Mouse (Mus musculus): ENCODE measurements around the gene Rhox3f. TPM values are rescaled to one million over a fixed set of nuclear protein-coding genes. Genes with fewer than 3 reads are reported as not detected.
"Not testable (repeated sequence)": the region's sequence is repeated elsewhere in the genome, so short reads cannot be mapped to it uniquely, and the experiment has no call there.

The Rhox3f gene
- polyA plus RNA-seq (2015; fragmentation: Nextera tagmentation; extraction: Ambion mirVana) = not detected in 2 replicates

DNA sequence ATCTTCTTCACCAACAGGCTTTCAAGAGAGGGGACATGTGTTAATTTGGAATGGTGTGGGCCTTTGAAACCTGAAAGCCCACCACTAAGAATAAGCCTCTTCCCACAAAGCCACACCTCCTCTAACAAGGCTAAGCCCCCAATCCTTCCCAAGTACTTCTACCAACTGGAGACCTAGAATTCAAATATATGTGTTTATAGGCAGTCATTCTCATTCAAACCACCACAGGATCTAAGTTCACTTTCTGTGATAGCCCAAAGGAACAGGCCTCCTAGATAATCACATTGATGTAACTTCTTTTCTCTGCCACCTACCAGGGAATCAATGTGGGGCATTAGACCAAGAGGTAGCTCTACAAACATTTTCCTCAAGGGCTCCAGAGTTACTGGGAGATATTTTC lies at the start of gene Rhox3f:
Rhox3f (plus strand) TSS at position 301 of the 400 bp plus-strand sequence.
- ATAC-seq (ENCODE audit: insufficient number of reproducible peaks, low FRiP score, low TSS enrichment, low read depth); H3K27ac ChIP-seq (replicated peaks); H3K4me3 ChIP-seq (replicated peaks); H3K9ac ChIP-seq; H3K27me3 ChIP-seq; H3K4me1 ChIP-seq; H3K36me3 ChIP-seq; H3K9me3 ChIP-seq (replicated peaks); H3K4me2 ChIP-seq (replicated peaks): not testable (repeated sequence)

DNA sequence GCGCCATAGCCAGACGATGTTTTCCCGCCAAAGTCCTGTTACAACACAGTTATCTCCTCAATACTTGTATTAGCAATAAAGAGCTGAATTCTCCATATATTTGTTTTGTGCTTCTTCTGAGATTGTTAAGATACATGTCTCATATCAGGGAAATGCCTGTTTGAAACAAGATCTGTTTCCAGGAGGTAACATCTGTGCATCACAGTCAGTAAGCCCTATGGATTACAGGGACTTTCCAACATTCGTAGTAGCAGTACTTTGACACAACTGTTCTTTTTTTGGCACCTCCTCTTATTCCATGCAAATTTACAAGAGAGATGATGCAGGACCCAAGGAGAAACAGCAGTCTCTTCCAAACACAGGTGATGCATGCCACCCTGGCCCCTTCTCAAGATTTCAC lies 39.1 kb upstream of the Rhox3f start, which contains the start of gene Rhox3e:
Rhox3e (plus strand) TSS at position 301 of the 400 bp plus-strand sequence.
- not testable (repeated sequence) for H3K4me3 ChIP-seq (replicated peaks); H3K4me1 ChIP-seq; H3K4me2 ChIP-seq (replicated peaks); H3K36me3 ChIP-seq; H3K9me3 ChIP-seq (replicated peaks); H3K27me3 ChIP-seq; H3K27ac ChIP-seq (replicated peaks); ATAC-seq (ENCODE audit: insufficient number of reproducible peaks, low FRiP score, low TSS enrichment, low read depth); H3K9ac ChIP-seq
- 60% methylated on average over 1 of the region's 4 CpGs for WGBS

DNA sequence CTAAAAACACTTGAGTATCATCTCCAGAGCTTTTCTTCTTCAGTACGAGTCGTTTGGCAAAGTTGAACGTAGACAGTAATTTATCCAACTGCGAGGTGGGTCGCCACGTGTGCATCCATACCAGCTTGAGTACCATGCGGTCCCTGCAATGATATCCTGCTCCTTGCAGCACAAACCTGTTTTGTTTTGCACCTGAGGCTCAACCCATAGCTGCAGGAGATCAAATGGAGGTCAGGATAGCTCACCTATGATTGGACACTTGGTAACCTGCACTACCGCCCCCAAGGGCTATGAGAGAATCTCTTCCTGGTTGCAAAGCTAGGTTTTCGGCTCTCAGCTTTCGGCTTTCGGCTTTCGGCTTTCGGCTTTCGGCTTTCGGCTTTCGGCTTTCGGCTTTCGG lies 23.7 kb upstream of the Rhox3f start, which contains the start of gene Rhox4e:
Rhox4e (plus strand) TSS at position 301 of the 400 bp plus-strand sequence.
- H3K4me2 ChIP-seq (replicated peaks); H3K27ac ChIP-seq (replicated peaks); H3K36me3 ChIP-seq; ATAC-seq (ENCODE audit: insufficient number of reproducible peaks, low FRiP score, low TSS enrichment, low read depth); H3K9ac ChIP-seq; H3K4me1 ChIP-seq; H3K4me3 ChIP-seq (replicated peaks); H3K27me3 ChIP-seq; H3K9me3 ChIP-seq (replicated peaks): not testable (repeated sequence)
- 96% methylated on average over 10 of the region's 18 CpGs for WGBS

- not testable (repeated sequence) for H3K4me3 ChIP-seq (replicated peaks); H3K4me1 ChIP-seq; H3K27me3 ChIP-seq; H3K9ac ChIP-seq; H3K36me3 ChIP-seq; H3K4me2 ChIP-seq (replicated peaks); H3K27ac ChIP-seq (replicated peaks); H3K9me3 ChIP-seq (replicated peaks); ATAC-seq (ENCODE audit: insufficient number of reproducible peaks, low FRiP score, low TSS enrichment, low read depth)
- 93% methylated on average over 8 of the region's 8 CpGs for WGBS
Observed at GRCm38 (mm10) chrX:37571105-37571504, 9.7 kb upstream of the Rhox3f start, which contains the start of gene Rhox2f. Gene Rhox2f, plus strand, starts transcription at chrX:37571405.

- H3K9me3 ChIP-seq (replicated peaks); H3K36me3 ChIP-seq; H3K4me3 ChIP-seq (replicated peaks); H3K9ac ChIP-seq; H3K4me2 ChIP-seq (replicated peaks); ATAC-seq (ENCODE audit: insufficient number of reproducible peaks, low FRiP score, low TSS enrichment, low read depth); H3K27me3 ChIP-seq; H3K4me1 ChIP-seq; H3K27ac ChIP-seq (replicated peaks): not testable (repeated sequence)
- WGBS = 32% methylated on average over 2 of the region's 2 CpGs
Observed at GRCm38 (mm10) chrX:37572638-37573037, 8.2 kb upstream of the Rhox3f start.

DNA sequence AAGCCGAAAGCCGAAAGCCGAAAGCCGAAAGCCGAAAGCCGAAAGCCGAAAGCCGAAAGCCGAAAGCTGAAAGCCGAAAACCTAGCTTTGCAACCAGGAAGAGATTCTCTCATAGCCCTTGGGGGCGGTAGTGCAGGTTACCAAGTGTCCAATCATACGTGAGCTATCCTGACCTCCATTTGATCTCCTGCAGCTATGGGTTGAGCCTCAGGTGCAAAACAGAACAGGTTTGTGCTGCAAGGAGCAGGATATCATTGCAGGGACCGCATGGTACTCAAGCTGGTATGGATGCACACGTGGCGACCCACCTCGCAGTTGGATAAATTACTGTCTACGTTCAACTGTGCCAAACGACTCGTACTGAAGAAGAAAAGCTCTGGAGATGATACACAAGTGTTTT lies 26.8 kb downstream of the Rhox3f start, which contains the start of gene Rhox4f:
Rhox4f (minus strand) TSS at position 101 of the 400 bp plus-strand sequence.
- H3K36me3 ChIP-seq; H3K4me2 ChIP-seq (replicated peaks); H3K27ac ChIP-seq (replicated peaks); H3K4me1 ChIP-seq; ATAC-seq (ENCODE audit: insufficient number of reproducible peaks, low FRiP score, low TSS enrichment, low read depth); H3K27me3 ChIP-seq; H3K9ac ChIP-seq; H3K4me3 ChIP-seq (replicated peaks); H3K9me3 ChIP-seq (replicated peaks): not testable (repeated sequence)
- WGBS = 93% methylated on average over 13 of the region's 19 CpGs

GRCm38 (mm10) chrX:37628512-37628911 lies 47.7 kb downstream of the Rhox3f start, which contains the start of gene Rhox3g:
Gene Rhox3g, minus strand, starts transcription at chrX:37628612.
- H3K36me3 ChIP-seq; ATAC-seq (ENCODE audit: insufficient number of reproducible peaks, low FRiP score, low TSS enrichment, low read depth); H3K4me1 ChIP-seq; H3K27ac ChIP-seq (replicated peaks); H3K27me3 ChIP-seq; H3K9me3 ChIP-seq (replicated peaks); H3K4me2 ChIP-seq (replicated peaks); H3K9ac ChIP-seq; H3K4me3 ChIP-seq (replicated peaks): not testable (repeated sequence)
- 86% methylated on average over 2 of the region's 2 CpGs for WGBS

Other genes with a start within 250 kb of the Rhox3f start
- gene Rhox3a2, start 201.0 kb upstream of the Rhox3f start, polyA plus RNA-seq (2015; fragmentation: Nextera tagmentation; extraction: Ambion mirVana) = not detected in 2 replicates
- 0.55 and 1.5 TPM in 2 replicates for gene Rhox4a2, start 190.1 kb upstream of the Rhox3f start, polyA plus RNA-seq (2015; fragmentation: Nextera tagmentation; extraction: Ambion mirVana)
- not detected in 2 replicates for gene Rhox2b, start 168.9 kb upstream of the Rhox3f start, polyA plus RNA-seq (2015; fragmentation: Nextera tagmentation; extraction: Ambion mirVana)
- gene Rhox4b, start 148.5 kb upstream of the Rhox3f start, polyA plus RNA-seq (2015; fragmentation: Nextera tagmentation; extraction: Ambion mirVana) = 0.43 and 0.72 TPM in 2 replicates
- gene Rhox2c, start 127.3 kb upstream of the Rhox3f start, polyA plus RNA-seq (2015; fragmentation: Nextera tagmentation; extraction: Ambion mirVana) = not detected in 2 replicates
- gene Rhox3c, start 122.4 kb upstream of the Rhox3f start, polyA plus RNA-seq (2015; fragmentation: Nextera tagmentation; extraction: Ambion mirVana) = not detected in 2 replicates
- not detected in 2 replicates for gene Rhox4c, start 100.7 kb upstream of the Rhox3f start, polyA plus RNA-seq (2015; fragmentation: Nextera tagmentation; extraction: Ambion mirVana)
- not detected in 2 replicates for gene Rhox2d, start 87.6 kb upstream of the Rhox3f start, polyA plus RNA-seq (2015; fragmentation: Nextera tagmentation; extraction: Ambion mirVana)
- gene Rhox4d, start 66.6 kb upstream of the Rhox3f start, polyA plus RNA-seq (2015; fragmentation: Nextera tagmentation; extraction: Ambion mirVana) = not detected in 2 replicates
- not detected in 2 replicates for gene Rhox2e, start 50.5 kb upstream of the Rhox3f start, polyA plus RNA-seq (2015; fragmentation: Nextera tagmentation; extraction: Ambion mirVana)
- not detected in 2 replicates for gene Rhox3e, start 39.0 kb upstream of the Rhox3f start, polyA plus RNA-seq (2015; fragmentation: Nextera tagmentation; extraction: Ambion mirVana)
- gene Rhox4e, start 23.6 kb upstream of the Rhox3f start, polyA plus RNA-seq (2015; fragmentation: Nextera tagmentation; extraction: Ambion mirVana) = not detected in 2 replicates
- not detected in 2 replicates for gene Rhox2f, start 9.6 kb upstream of the Rhox3f start, polyA plus RNA-seq (2015; fragmentation: Nextera tagmentation; extraction: Ambion mirVana)
- not detected in 2 replicates for gene Rhox4f, start 26.7 kb downstream of the Rhox3f start, polyA plus RNA-seq (2015; fragmentation: Nextera tagmentation; extraction: Ambion mirVana)
- not detected in 2 replicates for gene Rhox3g, start 47.6 kb downstream of the Rhox3f start, polyA plus RNA-seq (2015; fragmentation: Nextera tagmentation; extraction: Ambion mirVana)
- not detected in 2 replicates for gene Rhox2g, start 62.5 kb downstream of the Rhox3f start, polyA plus RNA-seq (2015; fragmentation: Nextera tagmentation; extraction: Ambion mirVana)
- not detected in 2 replicates for gene Rhox4g, start 70.3 kb downstream of the Rhox3f start, polyA plus RNA-seq (2015; fragmentation: Nextera tagmentation; extraction: Ambion mirVana)
- gene Rhox3h, start 87.8 kb downstream of the Rhox3f start, polyA plus RNA-seq (2015; fragmentation: Nextera tagmentation; extraction: Ambion mirVana) = not detected in 2 replicates
- gene Rhox2h, start 92.3 kb downstream of the Rhox3f start, polyA plus RNA-seq (2015; fragmentation: Nextera tagmentation; extraction: Ambion mirVana) = not detected in 2 replicates
- 1.3 and 2.2 TPM in 2 replicates for gene Rhox5, start 223.8 kb downstream of the Rhox3f start, polyA plus RNA-seq (2015; fragmentation: Nextera tagmentation; extraction: Ambion mirVana)
- 1.00 and 1.6 TPM in 2 replicates for gene Rhox6, start 245.9 kb downstream of the Rhox3f start, polyA plus RNA-seq (2015; fragmentation: Nextera tagmentation; extraction: Ambion mirVana)